In the genomic region with DNA sequence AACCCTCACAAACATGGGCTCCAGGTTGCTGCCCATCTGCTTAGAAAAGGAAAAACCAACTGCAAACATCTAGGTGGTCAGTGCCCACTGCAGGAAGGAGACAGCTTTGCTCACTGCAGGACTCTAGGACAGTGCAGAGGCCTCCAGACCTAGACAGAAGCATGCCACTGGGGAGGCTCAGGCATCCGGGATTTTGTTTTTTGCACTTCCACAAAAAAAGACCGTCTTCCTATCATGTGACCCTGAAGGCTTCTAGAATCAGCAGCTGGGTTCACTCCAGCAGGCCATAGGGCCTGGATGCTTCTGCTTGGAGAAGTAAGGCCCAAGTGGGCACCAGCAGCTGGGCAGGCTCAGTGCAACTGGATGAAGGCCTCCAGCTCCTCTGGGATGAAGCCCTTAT, we compare ENCODE assay signal across 28 mouse cellular contexts. TPM values are rescaled to one million over a fixed set of nuclear protein-coding genes. Genes with fewer than 3 reads are reported as not detected.
DNase-seq lines count a peak whose midpoint lies in the region; ATAC-seq and TF ChIP-seq lines count a peak whose summit lies in the region.
"Had no signal": no experiment of that assay in that cellular context is flagged by ENCODE, and none has a peak within 500 bp of the region (broad histone marks: within the 10 kb centered on the region; RNA-seq: fewer than 3 reads in every experiment).

No protein-coding gene starts in this region.

- H3K36me3 ChIP-seq in liver, embryonic 12.5 days: no peaks in the 10 kb centered on the region
- H3K36me3 ChIP-seq in liver, embryonic 11.5 days (ENCODE audit: control insufficient read depth, insufficient read depth, low read length): no peaks in the 10 kb centered on the region
- H3K36me3 ChIP-seq: embryonic facial prominence, embryonic 13.5 days; embryonic facial prominence, embryonic 15.5 days; forebrain, embryonic 10.5 days; forebrain, embryonic 12.5 days; G1E had no signal

- H3K4me1 ChIP-seq in liver, embryonic 12.5 days: peaks cover 7% of the 10 kb centered on the region; the same call in 1 of the 2 replicates
- no peaks in the 10 kb centered on the region for H3K4me1 ChIP-seq in liver, embryonic 11.5 days (replicated peaks; ENCODE audit: control insufficient read depth, insufficient read depth, low read length)
- H3K4me1 ChIP-seq in bone marrow macrophage, adult 2 months (ENCODE audit: control insufficient read depth, insufficient read depth, low read length): peaks cover 11% of the 10 kb centered on the region

- ATAC-seq in liver, embryonic 12.5 days: peak; percentile 24
- ATAC-seq in liver, embryonic 11.5 days (replicated peaks; ENCODE audit: low FRiP score): no peak
- ATAC-seq: activated CD4-positive, CD25-positive, alpha-beta regulatory T cell, adult 4 months; CD4-positive, CD25-positive, alpha-beta regulatory T cell, adult 4 months; forebrain, embryonic 14.5 days; forebrain, embryonic 16.5 days; Patski had no signal

- H3K27ac ChIP-seq in liver, embryonic 12.5 days: no peak overlapping the region
- no peak overlapping the region for H3K27ac ChIP-seq in liver, embryonic 11.5 days (ENCODE audit: low read depth, low read length)
- peak overlapping the region; percentile 66 for H3K27ac ChIP-seq in bone marrow macrophage, adult 2 months (ENCODE audit: insufficient read depth, low read depth, low read length)
- H3K27ac ChIP-seq: embryonic facial prominence, embryonic 13.5 days; embryonic facial prominence, embryonic 15.5 days; forebrain, embryonic 10.5 days; forebrain, embryonic 12.5 days had no signal

- no peak overlapping the region for H3K4me3 ChIP-seq in liver, embryonic 12.5 days
- no peak overlapping the region for H3K4me3 ChIP-seq in liver, embryonic 11.5 days (ENCODE audit: low read depth, low read length)
- H3K4me3 ChIP-seq in bone marrow macrophage, adult 2 months (ENCODE audit: insufficient read depth, low read length): no peak overlapping the region
- H3K4me3 ChIP-seq: embryonic facial prominence, embryonic 13.5 days; embryonic facial prominence, embryonic 15.5 days; erythroblast, embryonic 14.5 days; forebrain, embryonic 10.5 days; forebrain, embryonic 12.5 days had no signal

- 62% methylated on average over 2 of the region's 2 CpGs for WGBS in liver, embryonic 12.5 days (ENCODE audit: insufficient replicate concordance)
- WGBS in liver, embryonic 11.5 days: 72% methylated on average over 2 of the region's 2 CpGs

- no peaks in the 10 kb centered on the region for H3K9me3 ChIP-seq in liver, embryonic 12.5 days (replicated peaks)
- no peaks in the 10 kb centered on the region for H3K9me3 ChIP-seq in liver, embryonic 11.5 days (ENCODE audit: control insufficient read depth, low read length)
- H3K9me3 ChIP-seq: embryonic facial prominence, embryonic 13.5 days; embryonic facial prominence, embryonic 15.5 days; forebrain, embryonic 10.5 days; forebrain, embryonic 12.5 days; G1E had no signal

- H3K9ac ChIP-seq in liver, embryonic 12.5 days: no peak overlapping the region
- no peak overlapping the region for H3K9ac ChIP-seq in liver, embryonic 11.5 days (ENCODE audit: low read depth, low read length)
- H3K9ac ChIP-seq: embryonic facial prominence, embryonic 13.5 days; embryonic facial prominence, embryonic 15.5 days; forebrain, embryonic 12.5 days had no signal

- no peak for TF ChIP-seq CTCF in bone marrow macrophage, adult 2 months (IDR thresholded peaks at IDR 0.05; ENCODE audit: low read depth, low read length)

- no peak overlapping the region for H3K4me2 ChIP-seq in liver, embryonic 12.5 days
- H3K4me2 ChIP-seq in liver, embryonic 11.5 days: no peak overlapping the region
- H3K4me2 ChIP-seq: embryonic facial prominence, embryonic 13.5 days; embryonic facial prominence, embryonic 15.5 days; forebrain, embryonic 12.5 days had no signal

- no peak for TF ChIP-seq POLR2A in bone marrow macrophage, adult 2 months (IDR thresholded peaks at IDR 0.05; ENCODE audit: borderline replicate concordance, low read depth, low read length)

- intact Hi-C loops in heart, postnatal 14 days (cut with DNase I): no loop called here

- DNase-seq in heart, adult 11 months: peak; percentile 87
- no peak for DNase-seq in heart, postnatal 14 days
- DNase-seq in liver, embryonic 11.5 days (ENCODE audit: low spot score): no peak
- DNase-seq: adrenal gland, adult 8-10 months; adrenal gland, postnatal 14 days; adrenal gland, postnatal 36 days; B cell, adult 2 months; cerebellum, adult 11 months; cerebellum, adult 18-20 months; cerebellum, adult 8-10 months; cerebellum, adult 9-11 months; cerebellum, postnatal 14 days; cerebellum, postnatal 36 days; embryo, embryonic 11 days had no signal

- H3K27me3 ChIP-seq in liver, embryonic 12.5 days (replicated peaks): peaks cover 49% of the 10 kb centered on the region
- peaks cover 26% of the 10 kb centered on the region for H3K27me3 ChIP-seq in liver, embryonic 11.5 days (replicated peaks; ENCODE audit: control insufficient read depth, insufficient read depth, low read length)
- H3K27me3 ChIP-seq: CH12.LX, Patski had no signal

RNA-seq across cellular contexts. Expression of a gene that starts 2.3 kb away (rescaled TPM):
- 1 to 10 TPM; 1.2 to 1.8 TPM for total RNA-seq in heart, postnatal 14 days (2021)
- 0.41 and 0.54 TPM in 2 replicates for polyA plus RNA-seq in liver, embryonic 12.5 days (2016; fragmentation: Nextera tagmentation; extraction: Ambion mirVana)
- polyA plus RNA-seq in liver, embryonic 11.5 days (2014; fragmentation: Nextera tagmentation; extraction: Ambion mirVana): 0.70 and 0.95 TPM in 2 replicates
- polyA plus RNA-seq in bone marrow macrophage, adult 2 months (2012; ENCODE audit: insufficient read depth, insufficient read length, missing spikeins): 0.70 TPM in 1 of 2 replicates, not detected in the other
- total RNA-seq: CH12.LX had no signal
- polyA plus RNA-seq: activated CD4-positive, CD25-positive, alpha-beta regulatory T cell, adult 4 months; erythroblast, embryonic 14.5 days; forebrain, embryonic 10.5 days; G1E had no signal
